Mouse (Mus musculus) gastrocnemius, adult 2 months (tissue): ENCODE data around the gene Crct1. TPM values are rescaled to one million over a fixed set of nuclear protein-coding genes. Genes with fewer than 3 reads are reported as not detected.

ENCODE experiments used
- DNase-seq: peaks from one replicate; pipeline ENCODE4 v3.0.0; 2022
- H3K27ac ChIP-seq: fragments of 200-600 bp; 2 replicates; pipeline ENCODE4 v1.8.1; 2022; ENCODE audit warnings: mild to moderate bottlenecking
- H3K4me3 ChIP-seq: fragments of 200-600 bp; 2 replicates; pipeline ENCODE4 v1.8.1; 2022; ENCODE audit warnings: mild to moderate bottlenecking, moderate library complexity
- CTCF ChIP-seq: fragments of 200-600 bp; IDR thresholded peaks from 2 replicates; pipeline ENCODE4 v1.8.1; 2022; ENCODE audit warnings: antibody characterized with exemption, mild to moderate bottlenecking, moderate library complexity
- intact Hi-C: fragments of 180-260 bp; cut with DNase I; formaldehyde crosslinking; loops from one replicate; pipeline ENCODE4 v1.15.1; 2025
- total RNA-seq, 2 experiments: library from RNA; stranded (reverse); gene quantifications; 2 replicates each; pipeline ENCODE4 v1.2.3; 2021

The Crct1 gene
- total RNA-seq, 2 experiments from 2014 or later = not detected

- DNase-seq = no peak
- H3K27ac ChIP-seq = no peak within 1 kb of the TSS
- intact Hi-C loops = no loop called here
- H3K4me3 ChIP-seq = no peak within 1 kb of the TSS
- TF ChIP-seq CTCF = no peak
These were observed 23.6 kb downstream of the Crct1 start, which contains the start of gene Lce3f for GRCm38 (mm10) chr3:92991926-92992325. Gene Lce3f, plus strand, starts transcription at chr3:92992226.

- H3K4me3 ChIP-seq = no peak overlapping the region
- intact Hi-C loops = no loop called here
- no peak for TF ChIP-seq CTCF
- no peak for DNase-seq
- no peak overlapping the region for H3K27ac ChIP-seq
These were observed 37.0 kb downstream of the Crct1 start for GRCm38 (mm10) chr3:92978484-92978883.

- Histone ChIP-seq H3K4me3 (no peak within 1 kb of the TSS), H3K27ac (no peak within 1 kb of the TSS)
- intact Hi-C loops = no loop called here
- no peak for TF ChIP-seq CTCF
- no peak for DNase-seq
These were observed 48.7 kb downstream of the Crct1 start, which contains the start of gene Lce3e for GRCm38 (mm10) chr3:92966761-92967160. Gene Lce3e, plus strand, starts transcription at chr3:92967061.

Other genes with a start within 250 kb of the Crct1 start
- not detected for gene Lce1i, start 236.8 kb downstream of the Crct1 start, total RNA-seq
- gene Lce1j, start 225.2 kb downstream of the Crct1 start, total RNA-seq = not detected
- gene Lce1k, start 207.8 kb downstream of the Crct1 start, total RNA-seq = not detected
- gene Kprp, start 188.4 kb downstream of the Crct1 start, total RNA-seq = not detected
- not detected for gene Lce1l, start 164.4 kb downstream of the Crct1 start, total RNA-seq
- not detected for gene 2310050C09Rik, start 145.5 kb downstream of the Crct1 start, total RNA-seq
- not detected for gene Lce3a, start 89.5 kb downstream of the Crct1 start, total RNA-seq
- gene Lce3b, start 82.7 kb downstream of the Crct1 start, total RNA-seq = not detected
- not detected for gene Lce3c, start 71.2 kb downstream of the Crct1 start, total RNA-seq
- not detected for gene Lce3d, start 58.3 kb downstream of the Crct1 start, total RNA-seq
- gene Lce3e, start 48.6 kb downstream of the Crct1 start, total RNA-seq = not detected
- not detected for gene Lce3f, start 23.5 kb downstream of the Crct1 start, total RNA-seq
- not detected for gene Lce1m, start 3.4 kb upstream of the Crct1 start, total RNA-seq
- not detected for gene Gm4858, start 53.1 kb upstream of the Crct1 start, total RNA-seq
- gene Crnn, start 129.1 kb upstream of the Crct1 start, total RNA-seq = not detected
- gene Flg2, start 181.6 kb upstream of the Crct1 start, total RNA-seq = not detected